Mouse (Mus musculus) kidney, adult 18-20 months (tissue): ENCODE data around the gene Gm43302.
"Not testable (repeated sequence)": the region's sequence is repeated elsewhere in the genome, so short reads cannot be mapped to it uniquely, and the experiment has no call there.

Source experiments
- DNase-seq: peaks from one replicate; pipeline ENCODE4 v3.0.0; 2021

Gm43302 gene

GRCm38 (mm10) chr5:105293226-105294165 is at the start of gene Gm43302, which contains the start of gene Gbp6:
Gene Gm43302, minus strand, starts transcription at chr5:105293695.
Gene Gbp6, minus strand, starts transcription at chr5:105293698.
- peak; percentile 21 for DNase-seq

- DNase-seq: no peak
Measured at GRCm38 (mm10) chr5:105341281-105341680, 47.8 kb upstream of the Gm43302 start.

- no peak for DNase-seq
Measured at GRCm38 (mm10) chr5:105322543-105322942, 29.0 kb upstream of the Gm43302 start.

GRCm38 (mm10) chr5:105310941-105311340 is 17.4 kb upstream of the Gm43302 start:
- no peak for DNase-seq

- not testable (repeated sequence) for DNase-seq
Measured at GRCm38 (mm10) chr5:105309148-105309547, 15.7 kb upstream of the Gm43302 start.

- DNase-seq: not testable (repeated sequence)
Measured at GRCm38 (mm10) chr5:105306946-105307345, 13.5 kb upstream of the Gm43302 start.

- DNase-seq: no peak
Measured at GRCm38 (mm10) chr5:105306159-105306581, 12.7 kb upstream of the Gm43302 start.

- not testable (repeated sequence) for DNase-seq
Measured at GRCm38 (mm10) chr5:105305671-105306070, 12.2 kb upstream of the Gm43302 start.

GRCm38 (mm10) chr5:105301963-105302362 is 8.5 kb upstream of the Gm43302 start:
- DNase-seq: peak; percentile 21

- DNase-seq: peak; percentile 25
Measured at GRCm38 (mm10) chr5:105301531-105301930, 8.0 kb upstream of the Gm43302 start.

GRCm38 (mm10) chr5:105295746-105296145 is 2.3 kb upstream of the Gm43302 start:
- DNase-seq: no peak

GRCm38 (mm10) chr5:105292492-105292891 is 1.0 kb downstream of the Gm43302 start:
- DNase-seq: no peak

- not testable (repeated sequence) for DNase-seq
Measured at GRCm38 (mm10) chr5:105290921-105291320, 2.6 kb downstream of the Gm43302 start.

- DNase-seq: not testable (repeated sequence)
Measured at GRCm38 (mm10) chr5:105260673-105261072, 32.8 kb downstream of the Gm43302 start.

GRCm38 (mm10) chr5:105252491-105252890 is 41.0 kb downstream of the Gm43302 start:
- no peak for DNase-seq

- DNase-seq: not testable (repeated sequence)
Measured at GRCm38 (mm10) chr5:105244741-105245140, 48.8 kb downstream of the Gm43302 start.

GRCm38 (mm10) chr5:105240982-105241381 is 52.5 kb downstream of the Gm43302 start:
- DNase-seq: not testable (repeated sequence)

- DNase-seq: peak; percentile 4
Measured at GRCm38 (mm10) chr5:105239483-105240047, 53.9 kb downstream of the Gm43302 start, which contains the start of gene Gbp10. Gene Gbp10, minus strand, starts transcription at chr5:105239533.

- DNase-seq: not testable (repeated sequence)
Measured at GRCm38 (mm10) chr5:105238402-105238801, 55.1 kb downstream of the Gm43302 start.

GRCm38 (mm10) chr5:105236040-105236439 is 57.5 kb downstream of the Gm43302 start:
- DNase-seq: not testable (repeated sequence)

GRCm38 (mm10) chr5:105208957-105209356 is 84.5 kb downstream of the Gm43302 start:
- DNase-seq: not testable (repeated sequence)

- DNase-seq: not testable (repeated sequence)
Measured at GRCm38 (mm10) chr5:105200791-105201355, 92.6 kb downstream of the Gm43302 start.

- not testable (repeated sequence) for DNase-seq
Measured at GRCm38 (mm10) chr5:105199149-105199548, 94.3 kb downstream of the Gm43302 start.
